Mouse (Mus musculus) macrophage (primary cell): ENCODE data around the gene Pde6b. TPM values are rescaled to one million over a fixed set of nuclear protein-coding genes. Genes with fewer than 3 reads are reported as not detected.

Source experiments
- H3K27ac ChIP-seq: fragments of 350-480 bp; formaldehyde crosslinking; 2 replicates; pipeline ENCODE4 v1.9.0; 2021
- H3K36me3 ChIP-seq: fragments of 350-480 bp; formaldehyde crosslinking; 2 replicates; pipeline ENCODE4 v1.9.0; 2021; ENCODE audit errors: inconsistent target
- H3K4me3 ChIP-seq: fragments of 350-480 bp; formaldehyde crosslinking; 2 replicates; pipeline ENCODE4 v1.9.0; 2021; ENCODE audit errors: inconsistent target
- H3K79me2 ChIP-seq: fragments of 350-480 bp; formaldehyde crosslinking; 2 replicates; pipeline ENCODE4 v1.9.0; 2021; ENCODE audit errors: inconsistent target
- WGBS: methylation state at CpG from one replicate; pipeline ENCODE4 v1.1.7; 2026; ENCODE audit warnings: inconsistent platforms; ENCODE audit not compliant: missing documents; 5-methylcytosine and 5-hydroxymethylcytosine counted together
- polyA plus RNA-seq: library from polyadenylated mRNA; stranded (reverse); fragments of 250-400 nt; gene quantifications from 3 replicates; pipeline ENCODE4 v1.2.4, GENCODE M21; 2018; ENCODE audit warnings: inconsistent platforms

The Pde6b gene
- polyA plus RNA-seq, 1 experiment from 2014 or later = 0.07 TPM

DNA sequence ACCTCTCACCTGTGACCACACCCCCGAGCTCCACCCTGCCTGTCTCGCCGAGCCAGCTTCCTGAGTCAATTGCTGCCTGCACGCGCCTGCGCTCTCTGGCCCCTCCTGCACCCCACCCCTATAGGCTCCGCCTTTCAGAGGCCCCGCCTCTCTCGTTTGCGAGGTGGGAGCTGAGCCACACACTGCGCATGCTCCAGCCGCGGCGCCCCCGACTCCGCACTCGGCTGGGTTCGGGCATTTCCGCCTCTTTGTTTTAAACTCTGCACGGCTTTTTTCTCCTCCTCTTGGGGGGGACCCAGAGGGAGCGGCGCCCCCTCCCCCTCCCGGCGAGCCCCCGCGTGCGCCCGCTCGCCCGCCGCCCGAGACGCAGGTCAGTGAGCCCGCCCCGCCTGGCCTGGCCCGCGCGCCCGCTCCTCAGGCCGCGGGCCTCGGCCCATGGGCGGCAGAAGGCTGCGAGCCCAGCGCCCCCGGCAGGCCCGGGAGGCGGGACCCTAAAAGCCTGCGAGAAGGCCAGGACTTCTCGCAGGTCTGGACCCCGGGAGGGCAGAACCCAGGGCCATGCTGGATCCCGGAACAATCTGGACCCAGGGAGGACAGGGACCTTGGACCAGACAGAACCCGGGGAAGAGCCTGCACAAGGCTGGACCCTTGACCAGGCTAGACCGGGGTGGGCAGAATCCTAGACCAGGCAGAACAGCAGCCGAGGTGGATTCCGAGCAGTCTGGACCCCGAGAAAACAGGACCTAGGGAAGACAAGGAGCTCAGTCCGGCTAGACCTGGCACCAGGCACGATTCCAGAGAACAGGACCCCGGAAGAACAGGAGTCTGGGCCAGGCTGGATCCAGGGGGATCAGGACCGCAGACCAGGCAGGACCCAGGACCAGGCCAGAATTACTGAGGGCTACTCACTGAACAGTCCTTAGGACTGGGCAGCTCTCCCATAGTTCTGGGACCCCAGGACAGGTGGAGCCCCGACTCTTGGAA, 73.2 kb downstream of the Pde6b start, which contains the start of gene Pcgf3:
Gene Pcgf3, plus strand, starts transcription at position 151 of the 984 bp plus-strand sequence.
- H3K36me3 ChIP-seq = no peaks in the 10 kb centered on the region
- peak within 1 kb of the TSS; percentile 46 for H3K27ac ChIP-seq
- under 1% methylated on average over 46 of the region's 62 CpGs for WGBS
- H3K79me2 ChIP-seq = peaks cover 50% of the 10 kb centered on the region
- H3K4me3 ChIP-seq = peak within 1 kb of the TSS; percentile 97

DNA sequence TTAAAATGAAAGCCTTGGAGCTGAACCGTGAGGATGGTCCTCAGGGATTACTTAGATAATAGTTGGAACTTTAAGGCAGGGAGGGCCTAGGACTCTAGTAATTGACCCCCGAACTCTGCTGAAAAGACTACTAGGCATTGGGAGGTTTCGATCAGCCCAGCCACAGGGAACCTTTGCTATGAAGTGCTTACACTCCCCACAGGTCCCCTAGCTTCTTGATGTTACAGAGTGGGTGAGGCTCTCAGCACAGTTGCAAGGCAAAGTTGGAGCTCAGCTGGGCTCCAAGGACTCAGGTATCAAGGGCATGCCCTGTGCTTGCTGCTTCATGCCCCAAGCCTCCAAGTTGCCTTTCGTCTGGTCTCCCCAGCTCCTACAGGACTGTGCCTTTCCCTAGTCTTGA, 74.3 kb downstream of the Pde6b start:
- WGBS = 47% methylated on average over 4 of the region's 4 CpGs
- Histone ChIP-seq H3K27ac (no peak overlapping the region), H3K79me2 (peaks cover 61% of the 10 kb centered on the region), H3K36me3 (no peaks in the 10 kb centered on the region), H3K4me3 (peak overlapping the region; percentile 97)

- Histone ChIP-seq H3K4me3 (no peak overlapping the region), H3K27ac (no peak overlapping the region), H3K79me2 (peaks cover 90% of the 10 kb centered on the region), H3K36me3 (no peaks in the 10 kb centered on the region)
- WGBS = 96% methylated on average over 5 of the region's 6 CpGs
Observed at GRCm38 (mm10) chr5:108465131-108465891, 77.1 kb downstream of the Pde6b start.

DNA sequence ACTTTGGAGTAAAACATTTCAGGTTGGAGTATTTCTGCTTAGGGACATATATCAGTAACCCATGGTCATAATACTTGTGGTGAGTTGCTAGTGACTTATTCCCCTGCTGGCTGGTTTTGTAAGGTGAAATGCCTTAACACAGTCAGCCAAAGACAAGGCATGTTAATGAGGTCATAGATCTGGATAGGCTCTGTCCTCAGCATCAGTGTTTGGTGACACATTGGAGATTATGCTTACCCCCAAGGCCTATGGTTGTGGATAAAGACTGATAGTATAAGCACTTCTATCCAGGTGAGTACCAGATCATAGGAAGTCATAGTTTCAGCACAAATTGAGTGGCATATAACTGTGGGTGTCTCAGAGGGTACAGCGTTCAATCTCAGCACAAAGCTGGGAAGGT, 78.5 kb downstream of the Pde6b start:
- Histone ChIP-seq H3K4me3 (no peak overlapping the region), H3K79me2 (peaks cover 100% of the 10 kb centered on the region), H3K36me3 (peaks cover 1% of the 10 kb centered on the region; the same call in 1 of the 2 replicates), H3K27ac (no peak overlapping the region)
- WGBS = 88% methylated on average over 1 of the region's 1 CpGs

DNA sequence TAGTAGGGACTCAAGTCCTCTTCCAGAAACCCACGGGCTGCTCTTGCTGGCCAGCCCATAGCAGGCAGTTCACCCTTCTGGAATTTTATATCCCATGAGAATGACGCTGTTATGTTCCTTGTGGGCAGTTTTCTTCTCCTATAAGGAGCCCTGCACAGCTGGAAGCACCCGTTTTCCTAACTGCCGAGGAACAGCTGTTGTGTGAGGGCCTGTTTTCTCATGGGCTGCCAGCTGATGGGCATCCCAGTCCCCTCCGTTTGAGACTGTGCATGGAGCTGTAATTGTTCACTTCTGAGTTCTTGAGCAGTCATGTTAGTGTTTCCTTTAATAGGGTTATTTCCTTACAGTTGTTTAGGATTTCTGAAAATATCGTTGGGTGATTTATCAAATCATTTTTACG, 81.4 kb downstream of the Pde6b start:
- 96% methylated on average over 7 of the region's 7 CpGs for WGBS
- Histone ChIP-seq H3K27ac (no peak overlapping the region), H3K4me3 (no peak overlapping the region), H3K79me2 (peaks cover 74% of the 10 kb centered on the region), H3K36me3 (peaks cover 31% of the 10 kb centered on the region; the same call in 1 of the 2 replicates)

DNA sequence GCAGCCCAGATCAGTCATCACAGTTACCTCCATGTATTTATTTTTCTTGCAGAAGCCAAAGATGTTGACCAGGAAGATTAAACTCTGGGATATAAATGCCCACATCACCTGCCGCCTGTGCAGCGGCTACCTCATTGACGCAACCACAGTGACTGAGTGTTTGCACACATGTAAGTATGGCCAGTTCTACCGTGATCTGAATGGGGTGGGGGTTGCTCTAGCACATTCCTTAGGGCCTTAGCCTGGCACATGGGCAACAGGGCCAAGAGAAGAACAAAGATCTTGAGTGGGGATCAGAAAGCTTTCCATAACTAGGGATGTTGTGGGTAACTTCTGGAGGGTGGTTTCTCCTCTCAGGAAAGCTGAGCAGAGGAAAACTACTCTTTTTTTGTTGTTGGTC, 85.5 kb downstream of the Pde6b start:
- WGBS = 89% methylated on average over 4 of the region's 4 CpGs
- no peak overlapping the region for H3K27ac ChIP-seq
- no peak overlapping the region for H3K4me3 ChIP-seq
- peaks cover 32% of the 10 kb centered on the region for H3K79me2 ChIP-seq
- H3K36me3 ChIP-seq = peaks cover 65% of the 10 kb centered on the region

DNA sequence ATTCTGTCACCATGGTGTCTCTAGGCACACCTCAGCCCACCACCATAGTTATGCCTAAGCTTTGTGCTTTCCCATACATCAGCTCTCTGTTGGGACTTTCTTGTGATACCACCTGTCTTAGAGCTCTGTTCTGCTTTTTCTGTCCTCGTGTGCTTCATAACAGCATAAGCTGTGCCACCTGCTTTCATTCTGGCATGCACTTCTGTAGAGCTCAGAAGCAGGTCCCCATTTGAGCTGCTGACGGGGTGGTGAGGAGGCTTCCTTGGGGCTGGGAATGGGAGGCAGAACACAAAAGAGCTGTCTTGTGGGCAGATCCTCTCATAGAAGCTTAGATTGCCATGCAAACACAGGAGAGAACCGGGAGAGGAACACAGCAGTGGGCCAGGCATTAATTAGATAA, 87.8 kb downstream of the Pde6b start:
- Histone ChIP-seq H3K36me3 (peaks cover 70% of the 10 kb centered on the region), H3K4me3 (no peak overlapping the region), H3K79me2 (peaks cover 19% of the 10 kb centered on the region), H3K27ac (no peak overlapping the region)
- WGBS = 85% methylated on average over 3 of the region's 3 CpGs

Other genes starting within 250 kb of the Pde6b start
- gene Dr1, start 119.5 kb upstream of the Pde6b start, polyA plus RNA-seq = 45.0 to 52.6 TPM (median 50.9 TPM) in 3 replicates
- gene Pigg, start 75.8 kb upstream of the Pde6b start, polyA plus RNA-seq = 6.0 to 9.1 TPM (median 6.8 TPM) in 3 replicates
- gene Gm42517, start 20.5 kb upstream of the Pde6b start, polyA plus RNA-seq = 5.7 to 18.2 TPM (median 14.7 TPM) in 3 replicates
- gene Atp5k, start 46.1 kb downstream of the Pde6b start, polyA plus RNA-seq = 215 to 532 TPM (median 387 TPM) in 3 replicates
- 2.4 to 8.0 TPM (median 3.1 TPM) in 3 replicates for gene Mfsd7a, start 60.5 kb downstream of the Pde6b start, polyA plus RNA-seq
- gene Pcgf3, start 72.8 kb downstream of the Pde6b start, polyA plus RNA-seq = 8.5 to 9.6 TPM (median 9.1 TPM) in 3 replicates
- gene Cplx1, start 161.6 kb downstream of the Pde6b start, polyA plus RNA-seq = not detected in 3 replicates
- gene Gak, start 241.4 kb downstream of the Pde6b start, polyA plus RNA-seq = 90.7 to 115 TPM (median 92.4 TPM) in 3 replicates
- gene Tmem175, start 241.4 kb downstream of the Pde6b start, polyA plus RNA-seq = 20.7 to 30.7 TPM (median 24.4 TPM) in 3 replicates